Mouse (Mus musculus) brain, adult 2 months (tissue): ENCODE measurements around the gene Akt1.

Experiments used
- DNase-seq: peaks from one replicate; pipeline ENCODE4 v3.0.0; 2011; ENCODE audit warnings: low read depth, low spot score

The Akt1 gene

DNA sequence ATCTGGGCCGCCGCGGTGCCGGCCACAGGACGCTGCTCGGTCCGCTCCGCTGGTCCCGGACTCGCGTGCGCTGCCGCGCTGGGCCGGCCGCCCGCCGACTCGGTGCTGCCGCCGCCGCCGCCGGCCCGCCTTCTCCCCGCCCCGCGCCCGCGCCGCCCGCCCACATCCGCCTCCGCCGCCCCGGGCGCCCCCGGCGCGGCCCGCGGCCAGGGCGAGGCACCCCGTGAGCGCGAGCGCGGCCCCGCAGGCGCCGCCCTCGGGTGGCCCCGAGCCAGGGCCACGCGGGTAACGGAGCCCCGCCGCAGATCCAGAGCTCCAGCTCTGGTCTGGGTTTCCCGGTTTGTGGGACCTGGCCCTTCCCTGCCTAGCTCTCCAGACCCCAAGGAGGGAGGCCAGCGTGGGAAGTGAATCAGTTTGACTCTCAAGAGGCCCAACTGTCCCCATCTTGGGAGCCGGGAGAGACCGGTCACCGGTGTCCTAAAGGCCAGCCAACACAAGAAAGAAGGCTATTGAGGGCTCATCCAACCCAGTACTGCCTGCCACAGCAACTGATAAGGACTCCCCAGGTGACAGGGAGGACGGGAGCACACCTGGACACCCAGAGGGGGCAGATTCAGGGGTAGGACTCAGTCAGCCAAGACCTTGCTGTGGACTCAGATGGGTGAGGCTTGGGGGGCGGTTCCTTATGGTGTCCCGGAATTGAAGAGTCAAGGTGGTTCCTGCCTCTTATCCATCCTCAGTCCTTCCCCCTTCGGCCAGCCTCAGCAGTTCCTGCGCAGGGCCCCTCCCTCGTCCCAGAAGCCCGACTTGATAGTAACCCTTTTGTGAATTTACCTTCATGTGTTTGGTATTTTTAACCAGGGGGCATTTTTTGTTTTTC lies at the start of gene Akt1:
Akt1 (minus strand) TSS at position 753 of the 880 bp plus-strand sequence.
- peak; percentile 50 for DNase-seq

DNA sequence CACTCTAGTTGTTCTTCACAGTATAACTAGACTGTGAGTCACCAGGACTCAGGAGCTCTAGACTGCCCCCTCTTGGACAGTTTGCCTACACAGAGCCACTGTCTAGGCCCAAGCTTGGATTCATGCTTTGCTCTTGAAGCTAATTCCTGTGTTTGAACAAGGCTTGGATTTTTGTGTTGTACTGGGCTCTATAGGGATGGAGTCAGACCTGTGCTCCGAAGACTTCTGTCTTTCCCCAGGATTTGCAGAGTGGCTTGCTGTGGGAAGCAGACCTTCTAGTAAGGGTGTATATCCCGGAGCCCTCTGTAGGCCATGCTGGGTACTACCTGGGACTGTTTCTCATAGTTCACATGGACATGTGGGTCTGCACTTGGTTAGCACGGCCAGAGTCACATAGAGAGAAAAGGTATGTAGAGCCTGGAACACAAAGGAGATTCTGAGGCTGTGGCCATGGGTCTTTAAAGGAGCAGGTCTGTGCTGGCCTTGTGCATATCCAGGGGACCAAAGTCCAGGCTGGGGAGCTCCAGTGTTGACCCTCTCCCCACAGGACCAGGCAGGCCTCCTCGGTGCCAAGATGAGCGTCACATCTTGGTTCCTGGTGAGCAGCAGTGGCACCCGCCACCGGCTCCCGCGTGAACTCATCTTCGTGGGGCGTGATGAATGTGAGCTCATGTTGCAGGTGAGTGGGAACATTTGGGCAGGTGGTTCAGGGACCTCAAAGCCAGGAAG lies 49.6 kb upstream of the Akt1 start:
- peak; percentile 88 for DNase-seq

DNA sequence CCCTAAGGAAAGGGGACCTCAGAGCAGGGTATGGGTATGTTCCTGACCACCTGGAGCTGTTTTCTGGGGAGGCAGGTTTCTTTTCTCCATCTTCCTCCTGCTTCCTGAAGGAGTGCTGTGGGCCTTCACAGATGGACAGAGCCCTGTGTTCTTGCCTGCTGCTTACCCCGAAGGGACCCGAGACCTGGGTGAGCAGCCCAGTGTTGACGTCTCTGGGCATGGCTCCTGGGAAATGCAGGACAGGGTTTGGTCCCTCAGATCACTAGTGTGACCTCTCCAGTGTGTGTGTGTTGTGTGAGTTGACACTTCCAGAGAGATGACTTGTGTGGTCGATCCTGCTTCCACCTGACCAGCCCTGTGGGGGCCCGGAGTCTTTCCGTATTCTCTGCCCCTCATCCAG lies 48.8 kb upstream of the Akt1 start:
- no peak for DNase-seq

DNA sequence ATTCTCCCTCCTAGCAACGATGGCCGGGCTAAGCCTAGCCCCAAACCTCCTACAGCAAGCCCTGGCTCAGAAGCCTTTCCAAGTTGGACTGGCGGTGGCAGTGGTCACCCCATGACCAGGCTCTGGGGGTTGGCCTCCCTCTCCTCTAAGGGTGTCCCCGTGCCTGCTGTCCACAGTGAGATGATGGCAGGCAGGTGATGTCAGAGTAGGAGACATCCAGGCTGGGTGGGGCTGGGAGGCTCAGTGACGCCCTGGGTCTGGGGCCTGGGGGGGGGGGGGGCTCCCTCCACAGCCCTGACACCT lies 48.3 kb upstream of the Akt1 start:
- no peak for DNase-seq

DNA sequence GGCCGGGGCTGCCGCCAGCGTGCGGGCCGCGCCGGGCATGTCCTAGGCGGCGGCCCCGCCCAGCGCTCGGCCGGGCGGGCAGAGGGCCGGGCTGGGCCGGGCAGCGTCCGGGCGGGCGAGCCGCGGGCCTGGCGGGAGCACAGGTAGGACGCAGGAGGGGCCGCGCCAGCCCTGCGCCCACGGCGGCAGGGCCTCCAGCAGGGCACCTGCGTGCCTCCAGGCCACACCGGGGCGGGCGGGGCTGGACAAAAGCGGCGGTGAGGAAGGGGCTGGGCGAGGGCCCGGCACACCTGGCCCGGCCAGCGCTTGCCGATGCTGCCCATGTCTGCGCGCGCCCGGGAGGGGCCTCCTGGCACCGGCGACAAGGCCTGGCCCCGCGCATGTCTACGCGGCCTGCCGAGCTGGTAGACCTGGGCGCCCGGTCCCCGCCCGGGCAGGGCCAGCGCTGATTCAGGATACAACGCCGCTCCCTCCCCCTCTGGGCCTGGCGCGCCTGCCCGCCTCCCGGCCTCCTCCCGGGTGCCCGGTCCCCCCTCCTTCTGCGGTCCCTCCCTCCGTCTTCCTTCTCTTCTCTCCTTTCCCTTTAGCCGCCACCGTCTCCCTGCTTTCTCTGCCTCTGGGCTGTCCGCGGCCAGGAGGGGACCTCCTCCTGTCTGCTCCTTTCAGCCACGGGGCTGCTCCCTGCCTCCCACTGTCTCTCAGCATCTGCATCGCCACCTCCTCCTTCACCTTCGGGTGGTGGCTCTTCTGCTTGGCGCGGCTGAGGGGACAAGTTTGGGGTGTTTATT lies 47.8 kb upstream of the Akt1 start:
- DNase-seq: peak; percentile 79

DNA sequence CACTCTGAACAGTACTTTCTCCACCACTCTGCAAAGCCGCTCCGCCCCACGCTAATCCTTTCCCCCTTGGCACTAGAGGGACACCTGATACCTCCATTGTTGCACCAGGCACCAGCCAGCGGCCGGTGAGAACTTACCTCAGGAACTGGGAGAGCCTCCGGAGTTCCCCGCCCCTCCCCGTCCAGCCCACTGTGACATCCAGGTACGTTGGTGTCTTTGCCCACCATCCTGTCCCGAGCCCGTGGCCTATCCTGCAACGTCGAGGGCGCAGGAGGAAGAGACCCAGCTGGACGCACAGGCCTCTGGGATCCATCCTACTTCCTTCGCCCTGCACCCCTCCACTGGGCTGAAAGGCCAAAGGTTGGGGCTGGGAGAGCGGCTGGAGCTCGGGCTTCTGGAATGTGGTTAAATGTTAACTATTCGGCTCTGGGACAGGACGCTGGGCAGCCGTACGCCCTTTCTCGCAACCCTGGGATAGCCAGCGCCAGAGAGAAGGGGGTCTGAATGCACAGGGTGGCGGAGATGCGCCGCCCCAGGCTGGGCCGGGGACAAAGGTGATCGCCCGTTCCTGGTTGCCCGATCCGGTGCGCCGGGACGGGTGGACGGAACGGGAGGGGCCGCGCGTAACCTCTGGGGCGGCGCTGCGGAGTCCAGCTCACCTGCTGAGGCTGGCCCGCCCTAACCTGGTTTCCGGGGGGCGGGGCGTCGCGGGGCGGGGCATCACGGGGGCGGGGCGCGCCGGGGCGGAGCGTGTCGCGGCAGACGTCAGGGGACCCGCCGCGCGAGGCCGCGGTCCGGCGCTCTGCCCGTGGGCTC lies 46.9 kb upstream of the Akt1 start:
- peak; percentile 74 for DNase-seq

DNA sequence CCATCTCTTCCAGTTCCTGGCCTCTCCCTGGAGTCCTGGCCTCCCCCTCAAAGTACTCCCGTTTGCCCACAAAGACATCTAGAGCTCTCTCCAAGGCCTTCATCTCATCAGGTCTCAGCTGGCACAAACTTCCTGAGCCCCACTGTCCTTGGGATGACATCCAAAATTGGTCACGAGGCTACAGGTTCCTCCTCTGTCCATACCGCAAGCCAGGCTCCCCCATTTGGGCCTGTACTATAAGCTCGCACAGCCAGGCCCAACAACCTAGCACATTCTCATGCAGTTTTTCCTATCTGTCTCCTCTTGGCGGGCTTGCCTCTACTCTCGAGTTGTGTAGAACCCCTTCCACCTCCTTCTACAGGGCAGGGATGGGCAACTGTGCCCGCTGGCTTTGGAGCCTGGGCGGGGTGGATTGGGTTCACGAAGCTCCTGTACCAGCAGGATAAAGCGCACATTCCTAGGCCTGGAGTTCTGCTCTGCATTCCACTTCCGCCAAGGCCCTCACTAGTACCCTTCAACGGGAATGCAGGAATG lies 46.3 kb upstream of the Akt1 start:
- no peak for DNase-seq

DNA sequence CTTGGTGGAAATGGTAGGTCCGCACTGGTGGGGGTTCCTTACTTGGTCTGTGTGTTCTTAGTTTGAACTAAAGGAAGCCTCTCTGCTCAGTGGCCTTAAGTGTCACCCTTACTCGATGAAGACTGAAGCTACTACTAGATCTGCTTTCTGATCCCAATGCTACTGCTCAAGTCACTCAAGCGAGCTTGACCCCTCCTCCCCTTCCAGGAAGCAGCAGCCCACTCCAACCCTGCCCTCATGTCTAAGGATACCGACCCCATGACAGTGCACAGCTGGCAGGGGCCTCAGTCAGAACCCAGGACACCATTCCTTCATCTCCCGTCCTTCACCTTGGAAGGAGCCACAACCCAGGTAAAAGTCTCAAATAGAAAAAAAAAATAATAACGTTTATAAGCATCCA lies 45.5 kb upstream of the Akt1 start, which contains the start of gene Cep170b:
Cep170b (plus strand) TSS at position 240 of the 400 bp plus-strand sequence.
- DNase-seq: no peak

DNA sequence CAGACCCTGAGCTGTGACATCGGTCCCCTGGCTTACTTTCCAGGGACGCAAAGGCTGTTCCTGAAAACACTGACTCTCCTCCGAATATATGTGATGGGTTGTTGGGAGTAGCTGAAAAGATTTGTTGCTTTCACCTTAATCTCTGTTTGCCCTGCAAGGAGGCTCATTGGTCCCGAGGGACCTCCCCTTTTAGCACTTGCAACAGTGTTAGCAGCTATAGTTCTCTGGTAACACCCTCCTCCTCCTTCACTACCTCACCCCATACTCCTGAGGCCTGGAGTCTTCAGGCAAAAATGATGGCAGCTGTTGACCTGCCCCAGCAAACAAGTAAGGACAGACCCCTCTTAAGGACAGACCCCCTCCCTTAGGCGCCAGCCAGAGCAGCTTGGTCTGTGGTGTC lies 44.3 kb upstream of the Akt1 start:
- DNase-seq: no peak

DNA sequence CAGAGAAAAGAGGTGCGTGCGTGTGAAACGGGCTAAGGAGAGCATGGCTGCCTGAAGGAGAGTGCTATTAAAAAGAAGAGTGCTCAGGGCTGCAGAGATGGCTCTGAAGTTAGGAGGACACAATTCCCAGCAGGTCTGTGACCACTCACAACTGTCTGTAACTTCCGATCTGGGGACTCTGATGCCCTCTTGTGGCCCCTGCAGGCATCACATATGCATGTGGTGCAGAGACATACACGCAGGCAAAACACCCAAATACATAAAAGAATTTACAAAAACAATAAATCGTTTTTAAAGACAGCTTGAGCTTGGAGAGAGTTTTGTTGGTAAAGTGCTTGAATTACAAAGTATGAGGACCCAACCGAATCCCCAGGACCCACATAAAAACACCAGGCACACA lies 42.5 kb upstream of the Akt1 start:
- DNase-seq: peak; percentile 63

DNA sequence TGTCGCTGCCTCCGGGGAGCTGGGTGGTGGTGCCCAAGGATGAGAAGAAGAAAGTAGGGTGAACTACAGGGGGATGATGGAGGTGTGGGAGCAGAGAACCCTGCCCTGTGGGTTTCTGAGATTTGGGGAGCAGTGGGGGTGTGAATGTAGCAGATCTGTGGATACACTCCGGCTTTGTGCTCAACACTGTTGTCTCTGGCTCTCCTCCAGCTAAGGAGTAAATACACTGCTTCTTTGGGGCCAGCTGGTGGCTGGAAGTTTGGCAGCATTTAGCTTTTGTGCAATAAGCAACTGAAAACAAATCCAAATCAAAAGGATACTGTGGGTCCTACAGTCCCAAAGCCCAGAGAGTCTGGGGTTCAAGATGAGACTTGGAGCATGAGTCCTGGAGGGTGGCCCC lies 39.3 kb upstream of the Akt1 start:
- DNase-seq: peak; percentile 85

DNA sequence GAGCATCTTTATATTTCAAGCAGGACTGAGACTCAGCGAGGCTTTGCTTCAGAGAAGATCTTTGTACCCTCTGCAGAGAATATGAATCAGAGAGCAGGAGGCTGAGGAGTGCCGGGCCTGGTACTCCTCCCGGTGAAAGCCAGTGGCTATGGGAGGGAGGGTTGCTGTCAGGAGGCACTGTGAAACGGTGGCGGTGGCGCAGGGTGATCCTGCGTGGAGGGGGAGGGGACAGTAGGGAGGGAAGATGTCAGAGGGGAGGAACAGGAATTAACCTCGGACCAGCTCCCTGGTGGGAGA lies 32.8 kb upstream of the Akt1 start:
- DNase-seq: no peak

DNA sequence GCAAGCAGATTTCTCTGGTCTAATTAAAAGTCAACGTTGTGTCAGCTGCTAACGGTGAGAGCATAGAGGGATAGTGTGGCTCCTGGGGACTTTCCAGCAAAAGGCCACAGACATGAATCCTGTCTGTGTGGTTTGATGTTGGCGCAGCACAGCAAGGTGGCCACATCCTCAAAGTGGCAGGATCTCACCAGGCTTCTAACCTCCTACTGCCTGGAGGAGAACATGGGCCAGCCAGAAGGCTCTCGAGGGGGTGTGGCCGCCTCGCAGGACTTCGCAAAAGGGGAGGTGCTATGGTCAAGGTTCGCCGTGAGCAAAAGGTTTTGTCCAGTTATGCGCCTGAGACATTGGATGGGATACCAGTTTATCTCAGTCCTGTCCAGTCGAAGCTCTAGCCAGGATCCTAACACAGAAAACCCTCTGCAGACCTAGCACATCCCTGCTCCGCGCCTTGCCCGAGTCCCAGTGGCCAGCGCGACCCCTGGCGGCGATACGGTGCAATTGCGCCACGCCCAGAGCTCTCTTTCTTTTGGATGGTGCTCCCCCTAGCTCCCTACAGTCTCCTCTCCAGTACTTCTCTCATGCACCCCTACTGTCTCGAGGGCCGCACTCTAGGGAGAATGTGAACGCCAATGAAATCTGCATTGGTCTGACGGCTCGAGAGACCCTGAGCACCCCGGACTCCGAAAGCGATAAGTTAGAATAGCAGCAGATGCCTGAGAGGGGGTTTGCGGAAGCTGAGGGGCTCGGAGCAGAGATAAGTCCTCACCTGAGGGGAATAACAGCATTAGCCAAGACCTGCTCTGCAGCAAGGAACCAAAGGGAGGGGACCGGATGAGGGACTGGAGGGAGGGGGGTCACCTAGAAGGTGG lies 32.3 kb upstream of the Akt1 start:
- peak; percentile 88 for DNase-seq

DNA sequence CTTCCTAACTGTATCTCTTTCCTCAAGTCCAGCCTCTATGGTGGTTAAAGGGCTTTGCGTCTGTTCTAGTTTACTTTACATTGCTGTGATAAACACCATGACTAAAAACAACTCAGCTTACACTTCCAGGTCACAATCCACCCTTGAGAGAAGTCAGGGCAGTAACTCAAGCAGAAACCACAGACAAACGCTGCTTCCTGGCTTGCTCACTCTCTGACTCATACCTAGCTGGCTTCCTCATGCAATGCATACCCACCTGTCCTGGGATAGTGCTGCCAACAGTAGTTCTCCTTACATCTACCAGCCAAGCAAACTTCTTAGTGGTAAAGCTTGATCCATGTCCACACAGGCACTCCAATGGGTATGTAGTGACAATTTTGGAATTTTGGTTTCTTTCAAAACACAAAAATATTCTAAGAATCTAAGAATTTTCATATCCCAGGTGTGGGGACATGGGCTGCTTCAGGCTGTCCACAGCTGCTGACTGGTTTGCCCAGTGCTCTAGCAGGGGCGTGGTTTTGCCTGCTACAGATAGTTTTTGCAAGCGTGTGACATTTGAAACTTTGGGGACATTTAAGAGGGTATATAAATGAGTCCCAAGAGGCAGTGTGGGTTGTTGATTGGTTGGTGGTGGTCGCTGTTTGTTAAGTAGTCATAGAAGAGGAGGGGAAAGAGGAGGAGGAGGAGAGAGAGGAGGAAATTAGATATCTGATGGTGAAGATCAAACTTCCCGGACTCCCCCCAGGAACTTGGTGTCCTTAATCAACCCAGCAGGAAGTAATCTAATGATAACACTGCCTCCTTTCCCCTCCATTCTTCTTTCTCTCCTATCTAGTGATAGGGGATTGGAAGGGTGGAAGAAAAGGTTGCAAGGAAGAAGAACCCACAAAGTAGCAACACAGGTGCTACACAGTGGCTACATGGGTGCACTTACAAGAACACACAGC lies 28.0 kb upstream of the Akt1 start:
- peak; percentile 83 for DNase-seq

DNA sequence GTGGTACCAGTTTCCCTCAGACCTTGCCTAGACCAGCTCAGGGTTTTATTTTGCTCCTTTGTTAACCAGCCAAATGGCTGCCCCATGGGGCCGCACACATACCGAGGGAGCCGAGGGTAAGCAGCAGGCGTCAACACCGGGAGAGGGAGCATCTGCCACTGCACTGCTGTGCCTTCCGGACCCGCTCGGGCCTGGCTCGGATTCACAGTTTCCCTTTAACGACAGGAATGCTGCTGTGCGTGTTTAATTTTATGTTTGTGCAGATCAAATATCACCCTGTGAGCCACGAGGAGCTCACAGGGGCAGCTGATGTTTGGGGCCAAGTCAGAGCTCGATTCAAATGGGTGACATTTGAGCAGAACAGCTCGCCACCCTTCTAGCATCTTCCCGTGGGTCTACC lies 25.8 kb upstream of the Akt1 start:
- DNase-seq: no peak

DNA sequence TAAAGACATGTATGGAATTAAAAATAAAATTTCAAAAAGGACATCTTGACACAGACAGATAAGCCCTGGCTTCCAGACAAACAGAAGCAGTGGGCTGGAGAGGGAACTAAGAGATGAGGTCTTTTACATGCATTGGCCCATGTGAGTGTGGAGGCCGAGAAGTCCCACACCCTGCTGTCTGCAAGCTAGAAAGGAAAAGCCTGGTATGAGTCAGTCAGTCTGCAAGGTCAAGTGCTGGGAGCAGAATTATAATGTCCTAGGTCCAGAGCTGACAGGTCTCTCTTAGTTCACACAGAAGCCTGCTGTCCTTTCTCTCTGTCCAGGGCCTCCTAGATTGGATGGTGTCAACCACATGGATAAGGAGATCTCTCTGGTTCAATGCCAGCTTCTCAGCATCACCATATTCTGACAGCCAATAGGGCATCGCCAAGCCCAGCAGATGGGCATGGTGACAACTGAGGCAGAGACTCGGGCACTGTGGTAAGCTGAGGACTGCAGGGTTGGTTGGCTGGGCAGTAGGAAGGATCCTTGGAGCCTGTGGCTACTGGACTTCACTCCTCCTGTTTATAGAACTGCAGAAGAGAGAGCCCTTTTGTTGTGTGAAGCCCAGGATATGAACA lies 22.2 kb upstream of the Akt1 start:
- no peak for DNase-seq

DNA sequence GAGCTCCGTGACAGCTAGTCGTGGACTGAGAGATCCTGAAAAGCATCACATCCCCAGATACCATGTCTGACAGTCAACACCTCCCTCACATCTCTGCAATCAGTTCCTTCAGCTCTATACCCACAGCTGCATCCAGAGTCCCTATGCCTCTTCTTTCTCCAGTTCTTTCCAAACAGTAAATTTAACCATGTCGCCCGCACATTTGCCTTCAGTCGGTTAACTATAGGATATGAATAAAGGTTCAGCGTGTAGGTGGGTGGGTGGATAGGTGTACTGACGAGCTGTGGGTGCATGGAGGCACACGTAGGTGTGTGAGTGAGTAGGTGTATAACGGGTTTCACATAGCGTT lies 19.4 kb upstream of the Akt1 start:
- DNase-seq: no peak

DNA sequence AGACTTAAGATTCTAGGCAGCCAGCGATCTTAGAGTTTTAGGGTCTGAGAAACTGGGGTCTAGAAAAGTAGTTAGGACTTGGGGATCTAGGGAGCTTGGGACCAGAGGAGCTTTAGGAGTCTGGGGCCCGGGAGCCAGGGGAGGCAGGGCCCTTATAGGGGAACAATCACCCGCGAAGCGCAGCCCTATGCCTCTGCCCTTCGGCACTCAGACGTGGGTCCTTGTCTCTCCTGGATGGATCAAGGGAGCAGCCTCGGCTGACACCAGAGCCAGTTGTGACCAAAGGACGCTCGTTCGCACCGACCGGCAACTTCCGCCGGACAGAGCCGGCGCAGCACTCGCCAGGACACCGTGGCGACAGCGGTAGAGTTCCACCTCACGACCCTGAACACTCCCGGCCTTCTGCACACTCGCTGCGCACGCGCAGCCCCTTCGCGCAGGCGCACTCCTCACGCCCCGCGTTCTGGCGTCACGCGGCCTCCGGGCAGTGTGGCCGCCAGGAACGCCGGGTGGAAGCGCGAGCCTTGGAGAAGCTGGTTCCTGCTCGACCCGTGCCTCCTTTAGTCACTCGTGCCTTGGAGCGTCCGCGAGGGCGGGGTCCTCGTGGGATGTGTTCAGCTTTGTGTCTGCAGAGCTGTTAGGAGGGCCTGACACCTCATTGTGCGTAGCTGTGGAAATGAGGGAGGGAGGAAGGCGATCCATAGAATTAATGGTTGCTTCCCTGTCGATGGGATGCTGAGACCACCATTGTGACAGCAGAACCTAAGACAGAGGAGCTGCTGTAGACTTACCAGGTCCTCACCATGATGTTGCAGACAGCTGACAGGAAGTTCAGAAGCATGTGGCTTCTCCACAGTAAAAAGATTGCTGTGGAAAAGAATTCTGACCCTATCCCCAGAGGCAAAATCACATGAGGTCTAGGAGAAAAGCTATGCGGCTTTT lies 18.8 kb upstream of the Akt1 start:
- DNase-seq: peak; percentile 98
